Mouse (Mus musculus): ENCODE results near the gene Mark4. TPM values are rescaled to one million over a fixed set of nuclear protein-coding genes. Genes with fewer than 3 reads are reported as not detected.

The Mark4 gene
- polyA plus RNA-seq, 1 experiment from 2014 or later: 10.9 TPM

MicroRNA genes within 50 kb of the gene (microRNA counts, 519-probe panel; counts per million panel counts)
- 19.3 counts per million for microRNA mmu-miR-343

Small RNA genes lying within 50 kb of the gene (microRNA-seq; reads per million reads assigned to microRNA genes)
- gene Mir343 (ENCODE audit: borderline number of aligned reads): not detected

Other genes with a start within 250 kb of the Mark4 start
- 1.7 and 2.3 TPM in 2 replicates for gene Gpr4, start 246.3 kb downstream of the Mark4 start, polyA plus RNA-seq (2014; fragmentation: Nextera tagmentation; extraction: Ambion mirVana)
- gene Opa3, start 230.5 kb downstream of the Mark4 start, polyA plus RNA-seq (2014; fragmentation: Nextera tagmentation; extraction: Ambion mirVana): 29.7 and 30.2 TPM in 2 replicates
- gene Vasp, start 187.0 kb downstream of the Mark4 start, polyA plus RNA-seq (2014; fragmentation: Nextera tagmentation; extraction: Ambion mirVana): 70.0 and 70.7 TPM in 2 replicates
- 0.49 TPM in 1 of 2 replicates, not detected in the other for gene Ppm1n, start 178.8 kb downstream of the Mark4 start, polyA plus RNA-seq (2014; fragmentation: Nextera tagmentation; extraction: Ambion mirVana)
- gene Rtn2, start 176.2 kb downstream of the Mark4 start, polyA plus RNA-seq (2014; fragmentation: Nextera tagmentation; extraction: Ambion mirVana): 53.7 and 57.0 TPM in 2 replicates
- 0.15 and 0.28 TPM in 2 replicates for gene Fosb, start 148.8 kb downstream of the Mark4 start, polyA plus RNA-seq (2014; fragmentation: Nextera tagmentation; extraction: Ambion mirVana)
- gene Ercc1, start 114.0 kb downstream of the Mark4 start, polyA plus RNA-seq (2014; fragmentation: Nextera tagmentation; extraction: Ambion mirVana): 64.0 and 75.1 TPM in 2 replicates
- 18.8 and 21.6 TPM in 2 replicates for gene Cd3eap, start 99.3 kb downstream of the Mark4 start, polyA plus RNA-seq (2014; fragmentation: Nextera tagmentation; extraction: Ambion mirVana)
- gene Ppp1r13l, start 99.1 kb downstream of the Mark4 start, polyA plus RNA-seq (2014; fragmentation: Nextera tagmentation; extraction: Ambion mirVana): 11.2 and 11.6 TPM in 2 replicates
- gene Ercc2, start 76.8 kb downstream of the Mark4 start, polyA plus RNA-seq (2014; fragmentation: Nextera tagmentation; extraction: Ambion mirVana): 10.9 and 14.7 TPM in 2 replicates
- gene Klc3, start 54.7 kb downstream of the Mark4 start, polyA plus RNA-seq (2014; fragmentation: Nextera tagmentation; extraction: Ambion mirVana): 10.2 and 15.3 TPM in 2 replicates
- gene Ckm, start 54.0 kb downstream of the Mark4 start, polyA plus RNA-seq (2014; fragmentation: Nextera tagmentation; extraction: Ambion mirVana): 348 and 732 TPM in 2 replicates
- gene Exoc3l2, start 4.5 kb upstream of the Mark4 start, polyA plus RNA-seq (2014; fragmentation: Nextera tagmentation; extraction: Ambion mirVana): 1.4 and 1.7 TPM in 2 replicates
- 0.74 and 0.93 TPM in 2 replicates for gene Bloc1s3, start 49.5 kb upstream of the Mark4 start, polyA plus RNA-seq (2014; fragmentation: Nextera tagmentation; extraction: Ambion mirVana)
- gene Trappc6a, start 49.6 kb upstream of the Mark4 start, polyA plus RNA-seq (2014; fragmentation: Nextera tagmentation; extraction: Ambion mirVana): 61.8 and 67.3 TPM in 2 replicates
- 0.14 and 0.42 TPM in 2 replicates for gene Nkpd1, start 59.0 kb upstream of the Mark4 start, polyA plus RNA-seq (2014; fragmentation: Nextera tagmentation; extraction: Ambion mirVana)
- 4.9 and 5.7 TPM in 2 replicates for gene Ppp1r37, start 104.3 kb upstream of the Mark4 start, polyA plus RNA-seq (2014; fragmentation: Nextera tagmentation; extraction: Ambion mirVana)
- gene Zfp296, start 118.5 kb upstream of the Mark4 start, polyA plus RNA-seq (2014; fragmentation: Nextera tagmentation; extraction: Ambion mirVana): 0.48 and 1.2 TPM in 2 replicates
- 142 and 151 TPM in 2 replicates for gene Gemin7, start 118.8 kb upstream of the Mark4 start, polyA plus RNA-seq (2014; fragmentation: Nextera tagmentation; extraction: Ambion mirVana)
- gene Clasrp, start 145.7 kb upstream of the Mark4 start, polyA plus RNA-seq (2014; fragmentation: Nextera tagmentation; extraction: Ambion mirVana): 36.0 and 47.5 TPM in 2 replicates
- 9.9 and 11.5 TPM in 2 replicates for gene Relb, start 170.6 kb upstream of the Mark4 start, polyA plus RNA-seq (2014; fragmentation: Nextera tagmentation; extraction: Ambion mirVana)
- 77.9 and 87.9 TPM in 2 replicates for gene Clptm1, start 206.2 kb upstream of the Mark4 start, polyA plus RNA-seq (2014; fragmentation: Nextera tagmentation; extraction: Ambion mirVana)
- gene Apoc2, start 219.1 kb upstream of the Mark4 start, polyA plus RNA-seq (2014; fragmentation: Nextera tagmentation; extraction: Ambion mirVana): 0.78 and 0.80 TPM in 2 replicates
- gene Gm44805, start 222.6 kb upstream of the Mark4 start, polyA plus RNA-seq (2014; fragmentation: Nextera tagmentation; extraction: Ambion mirVana): not detected in 2 replicates
- not detected in 2 replicates for gene Apoc4, start 222.7 kb upstream of the Mark4 start, polyA plus RNA-seq (2014; fragmentation: Nextera tagmentation; extraction: Ambion mirVana)
- 16.1 and 19.0 TPM in 2 replicates for gene Apoc1, start 233.8 kb upstream of the Mark4 start, polyA plus RNA-seq (2014; fragmentation: Nextera tagmentation; extraction: Ambion mirVana)
- 482 and 510 TPM in 2 replicates for gene Apoe, start 240.4 kb upstream of the Mark4 start, polyA plus RNA-seq (2014; fragmentation: Nextera tagmentation; extraction: Ambion mirVana)